Mouse (Mus musculus) testis, adult 2 months (tissue): Measurements from ENCODE around the gene Clec2l.

Experiments
- CTCF ChIP-seq: fragments of 200-500 bp; IDR thresholded peaks from 2 replicates; pipeline ENCODE4 v1.5.1; 2012; ENCODE audit warnings: low read depth, mild to moderate bottlenecking, inconsistent platforms, low read length, moderate library complexity; ENCODE audit not compliant: control insufficient read depth, insufficient read depth, insufficient replicate concordance
- POLR2A ChIP-seq: fragments of 200-500 bp; IDR thresholded peaks from 2 replicates; pipeline ENCODE4 v1.6.1; 2012; ENCODE audit warnings: low read depth, mild to moderate bottlenecking, inconsistent platforms, low read length, moderate library complexity; ENCODE audit not compliant: control insufficient read depth

- no peak for TF ChIP-seq POLR2A
- no peak for TF ChIP-seq CTCF
These were observed 35.4 kb upstream of the Clec2l start for GRCm38 (mm10) chr6:38627486-38627885.
